Mouse (Mus musculus) thymus, adult 2 months (tissue): ENCODE measurements at regions not wholly inside any gene's neighbourhood (a gene's known extent, or its start where the extent isn't known, plus 50 kb on each side); places are given as distances from the start of the nearest gene placed in this dataset.

Source experiments
- DNase-seq: peaks from one replicate; pipeline ENCODE4 v3.0.0; 2021
- H3K27ac ChIP-seq: fragments of 200-500 bp; 2 replicates; pipeline ENCODE4 v1.5.1; 2012; ENCODE audit warnings: low read length, control low read depth; ENCODE audit not compliant: control insufficient read depth, insufficient read depth
- H3K27me3 ChIP-seq: fragments of 200-500 bp; 2 replicates; pipeline ENCODE4 v1.6.1; 2012; ENCODE audit warnings: mild to moderate bottlenecking, low read length, moderate library complexity, mixed read lengths; ENCODE audit not compliant: control insufficient read depth, insufficient read depth
- H3K36me3 ChIP-seq: fragments of 200-500 bp; 2 replicates; pipeline ENCODE4 v1.6.1; 2012; ENCODE audit warnings: mild to moderate bottlenecking, low read length, moderate library complexity; ENCODE audit not compliant: control insufficient read depth, insufficient read depth
- H3K4me1 ChIP-seq: fragments of 200-500 bp; replicated peaks from 2 replicates; pipeline ENCODE4 v1.6.1; 2012; ENCODE audit warnings: low read length; ENCODE audit not compliant: control insufficient read depth, insufficient read depth
- H3K4me3 ChIP-seq: fragments of 200-500 bp; 2 replicates; pipeline ENCODE4 v1.5.1; 2012; ENCODE audit warnings: mild to moderate bottlenecking, low read length, control low read depth, moderate library complexity; ENCODE audit not compliant: control insufficient read depth, insufficient read depth
- CTCF ChIP-seq: fragments of 200-500 bp; IDR thresholded peaks from 2 replicates; pipeline ENCODE4 v1.5.1; 2012; ENCODE audit warnings: mild to moderate bottlenecking, control low read depth, low read length, moderate library complexity, borderline replicate concordance; ENCODE audit not compliant: control insufficient read depth, poor library complexity, insufficient read depth; ENCODE audit errors: extremely low read depth
- POLR2A ChIP-seq: fragments of 200-500 bp; IDR thresholded peaks from 2 replicates; pipeline ENCODE4 v1.6.1; 2012; ENCODE audit warnings: mild to moderate bottlenecking, low read length, control low read depth, moderate library complexity; ENCODE audit not compliant: control insufficient read depth, poor library complexity, insufficient read depth; ENCODE audit errors: extremely low read depth
- WGBS: fragments of 180-500 bp; shearing (Covaris S2); methylation state at CpG from one replicate; pipeline ENCODE4 v1.1.7; 2018; 5-methylcytosine and 5-hydroxymethylcytosine counted together

DNA sequence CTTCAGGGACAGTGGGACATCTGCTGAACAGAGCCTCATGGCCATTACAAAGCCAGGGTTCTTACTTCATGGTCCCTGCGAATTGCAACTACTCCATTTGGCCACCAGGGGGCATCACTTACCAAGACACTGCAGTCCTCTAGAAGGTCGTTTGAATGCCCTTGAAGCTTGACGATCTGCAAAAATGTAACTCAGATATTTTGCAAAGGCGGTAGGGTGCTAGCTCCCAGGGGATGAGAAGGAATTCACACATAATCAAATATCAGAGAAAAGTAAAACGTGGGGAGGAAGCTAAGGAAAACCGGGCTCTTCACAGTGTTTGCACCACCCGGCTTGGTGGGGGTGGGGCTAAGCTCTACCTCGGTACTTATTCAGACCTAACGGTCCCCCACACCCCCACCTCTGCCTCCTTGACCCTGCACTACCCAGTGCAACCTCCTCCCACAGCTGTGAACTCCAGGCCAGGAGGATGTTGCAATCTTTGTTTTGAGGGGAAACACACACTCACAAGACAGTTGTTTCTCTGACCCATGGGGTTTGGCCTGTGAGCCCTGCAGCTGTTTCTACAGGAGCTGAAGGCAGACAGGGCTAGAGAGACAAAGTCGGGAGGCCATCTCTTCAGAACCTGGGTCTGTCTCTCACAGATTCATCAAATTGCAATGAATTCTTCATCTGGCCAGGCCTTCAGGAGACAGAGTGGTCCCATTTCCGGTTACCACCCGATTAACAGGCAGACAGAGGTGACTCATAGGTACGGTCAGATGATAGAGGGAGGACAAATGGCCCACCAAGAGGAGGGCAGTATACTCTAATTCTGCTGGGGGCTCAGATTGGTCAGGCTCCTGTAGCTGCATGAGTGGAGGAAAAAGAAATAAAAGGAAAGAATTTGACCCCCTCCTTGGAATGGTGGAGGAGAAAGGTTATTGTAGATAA, 85.3 kb upstream of the Fam49a start:
- 0 out of 2 replicates have a peak, but pooled peaks have one; percentile 20 for TF ChIP-seq CTCF
- no peak for TF ChIP-seq POLR2A
- DNase-seq = peak; percentile 78
- Histone ChIP-seq H3K4me3 (peak overlapping the region; percentile 16; the same call in 1 of the 2 replicates), H3K27me3 (no peaks in the 10 kb centered on the region), H3K27ac (no peak overlapping the region), H3K4me1 (peaks cover 7% of the 10 kb centered on the region; the same call in 1 of the 2 replicates), H3K36me3 (no peaks in the 10 kb centered on the region)
- WGBS = 20% methylated on average over 13 of the region's 13 CpGs

DNA sequence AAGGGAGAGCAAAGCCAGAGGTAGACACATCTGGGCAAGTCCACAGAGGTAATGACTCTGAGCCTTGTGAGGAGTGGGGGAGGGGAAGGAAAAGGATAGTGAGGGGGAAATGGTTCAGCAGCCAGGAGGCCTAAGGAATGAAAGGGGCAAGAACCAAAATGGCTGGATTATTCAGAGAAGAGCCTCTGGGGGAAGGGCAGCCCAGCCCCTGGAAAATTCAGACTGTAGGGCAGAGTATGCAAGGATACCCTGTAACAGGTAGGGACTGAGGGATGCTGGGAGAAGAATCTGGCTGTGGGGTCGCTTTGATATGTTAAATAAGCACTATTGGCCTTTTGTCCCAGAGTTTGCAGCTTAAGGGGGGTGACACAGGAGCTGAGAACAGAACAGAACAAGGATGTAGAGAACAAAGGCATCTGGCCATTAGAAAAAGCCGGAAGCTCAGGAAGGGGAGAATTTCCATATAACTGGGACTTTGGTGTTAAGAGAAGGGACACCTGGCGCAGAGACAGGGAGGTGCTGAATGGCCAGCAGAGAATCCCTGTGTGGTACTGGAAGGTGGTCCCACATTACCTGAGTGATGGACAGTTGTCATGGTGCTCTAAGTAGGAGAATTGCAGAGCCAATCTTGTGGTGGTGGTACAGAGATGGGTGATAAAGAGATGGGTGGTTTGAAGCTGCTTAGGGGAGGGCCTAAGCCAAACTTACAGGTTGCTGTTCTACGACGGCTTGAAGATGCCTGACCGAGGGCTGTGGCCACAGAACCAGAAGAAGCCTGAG, 84.5 kb upstream of the Fam49a start:
- TF ChIP-seq POLR2A = no peak
- TF ChIP-seq CTCF = no peak
- Histone ChIP-seq H3K27ac (no peak overlapping the region), H3K36me3 (no peaks in the 10 kb centered on the region), H3K27me3 (no peaks in the 10 kb centered on the region), H3K4me1 (peaks cover 6% of the 10 kb centered on the region; the same call in 1 of the 2 replicates), H3K4me3 (no peak overlapping the region)
- DNase-seq = no peak
- WGBS = 95% methylated on average over 6 of the region's 6 CpGs

DNA sequence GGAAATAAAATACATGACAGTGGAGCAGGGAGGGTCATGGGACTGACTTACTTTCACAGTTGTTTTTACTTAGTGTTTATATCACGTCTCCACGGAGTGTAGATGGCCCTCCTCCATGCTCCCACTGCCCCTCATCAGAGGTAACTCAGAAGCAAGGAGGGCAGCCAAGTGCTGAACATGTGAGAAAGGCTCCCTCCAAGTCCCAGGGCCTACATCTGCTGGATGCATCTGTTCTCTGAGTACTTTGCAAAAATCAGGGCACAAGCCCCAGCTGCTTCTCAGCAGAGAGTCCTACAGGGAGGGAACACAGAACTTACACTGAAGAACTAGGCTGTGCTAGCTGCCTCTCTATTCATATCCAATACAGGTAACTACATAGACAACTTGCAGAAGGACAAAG, 83.5 kb upstream of the Fam49a start:
- H3K27ac ChIP-seq = no peak overlapping the region

DNA sequence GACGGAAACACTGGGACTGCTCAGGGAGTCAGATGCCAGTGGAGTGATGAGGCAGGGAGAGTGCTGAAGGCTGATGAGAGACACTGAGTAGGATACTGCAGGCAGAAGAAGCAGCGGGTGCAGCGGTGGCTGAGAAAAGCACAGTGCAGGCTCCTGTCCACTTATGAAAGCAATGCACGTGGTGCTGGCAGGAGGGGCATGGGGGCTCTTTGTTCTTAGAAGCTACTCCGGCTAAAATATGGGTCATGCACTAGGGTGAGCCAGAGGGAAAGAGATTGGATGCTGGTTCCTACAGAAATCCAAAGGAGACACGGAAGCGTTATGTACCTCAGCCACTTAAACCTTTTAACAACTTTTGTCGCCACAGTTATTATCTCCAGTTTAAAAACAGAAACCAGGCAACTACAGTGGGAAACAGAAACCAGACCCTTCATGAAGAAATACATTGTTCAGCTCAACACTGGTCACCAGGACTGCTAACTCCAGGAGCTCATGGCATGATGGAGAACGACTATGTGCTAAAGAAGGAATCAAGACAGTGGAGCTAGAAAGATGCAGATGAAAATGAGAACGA, 82.6 kb upstream of the Fam49a start:
- Histone ChIP-seq H3K27ac (no peak overlapping the region), H3K4me3 (no peak overlapping the region), H3K4me1 (peaks cover 5% of the 10 kb centered on the region; the same call in 1 of the 2 replicates), H3K36me3 (no peaks in the 10 kb centered on the region), H3K27me3 (no peaks in the 10 kb centered on the region)
- DNase-seq = no peak
- 91% methylated on average over 10 of the region's 10 CpGs for WGBS
- TF ChIP-seq POLR2A (no peak), CTCF (no peak)

More for the DNA sequence above, 83.5 kb upstream of the Fam49a start:
- 95% methylated on average over 2 of the region's 2 CpGs for WGBS
- no peak for DNase-seq
- H3K27me3 ChIP-seq = no peaks in the 10 kb centered on the region
- peaks cover 5% of the 10 kb centered on the region; the same call in 1 of the 2 replicates for H3K4me1 ChIP-seq
- TF ChIP-seq CTCF (no peak), POLR2A (no peak)
- H3K4me3 ChIP-seq = no peak overlapping the region
- no peaks in the 10 kb centered on the region for H3K36me3 ChIP-seq

DNA sequence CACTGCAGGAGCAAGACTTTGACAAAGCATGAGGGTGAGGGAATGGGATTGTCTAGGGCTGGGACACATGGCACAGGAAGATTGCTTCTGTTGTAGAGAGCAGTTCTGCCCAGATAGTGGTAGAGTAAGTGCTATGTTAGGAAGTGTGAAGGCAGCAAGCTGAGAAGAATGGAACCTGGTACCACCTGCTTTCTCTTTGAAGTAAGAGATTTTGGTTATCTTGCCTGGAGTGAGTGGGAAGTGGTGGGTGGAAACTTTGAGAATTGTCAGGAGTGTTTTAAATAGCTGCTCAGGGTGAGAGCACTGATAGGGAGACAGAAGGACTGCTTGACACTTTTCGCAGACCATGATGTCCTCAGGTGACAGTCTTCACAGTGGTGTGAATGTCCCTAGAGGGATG, 81.0 kb upstream of the Fam49a start:
- Histone ChIP-seq H3K4me1 (peaks cover 5% of the 10 kb centered on the region; the same call in 1 of the 2 replicates), H3K27ac (no peak overlapping the region), H3K4me3 (no peak overlapping the region), H3K36me3 (no peaks in the 10 kb centered on the region), H3K27me3 (no peaks in the 10 kb centered on the region)
- DNase-seq = no peak
- 100% methylated on average over 1 of the region's 1 CpGs for WGBS
- TF ChIP-seq CTCF (no peak), POLR2A (no peak)

DNA sequence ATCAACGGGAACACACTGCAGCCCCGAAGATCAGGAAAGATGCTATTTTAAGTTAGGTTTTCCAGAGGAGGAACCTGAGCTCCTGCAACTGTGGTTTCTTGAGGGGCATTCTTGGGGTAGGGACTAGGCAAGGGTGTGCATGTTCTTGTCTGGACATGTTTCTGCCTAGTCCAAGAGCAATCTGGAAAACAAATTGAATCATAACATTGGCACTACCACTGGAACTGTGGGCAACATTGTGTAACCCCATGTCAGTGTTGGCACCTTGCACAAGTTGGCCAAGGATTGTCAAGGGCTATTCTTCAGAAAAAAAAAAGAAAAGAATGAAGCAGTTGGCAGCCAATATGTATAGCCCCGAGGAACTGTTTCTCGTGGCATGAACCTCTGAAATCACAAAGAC, 80.3 kb upstream of the Fam49a start:
- H3K4me1 ChIP-seq = 0 out of 2 replicates have a peak, but pooled peaks cover 1% of the 10 kb centered on the region
- no peaks in the 10 kb centered on the region for H3K36me3 ChIP-seq
- DNase-seq = no peak
- TF ChIP-seq POLR2A = no peak
- TF ChIP-seq CTCF = no peak
- no peaks in the 10 kb centered on the region for H3K27me3 ChIP-seq
- no peak overlapping the region for H3K4me3 ChIP-seq
- WGBS = 92% methylated on average over 4 of the region's 4 CpGs
- no peak overlapping the region for H3K27ac ChIP-seq
